Mouse (Mus musculus): Measurements from ENCODE around the gene Cers4. TPM values are rescaled to one million over a fixed set of nuclear protein-coding genes. Genes with fewer than 3 reads are reported as not detected.

The Cers4 gene
- polyA plus RNA-seq, 1 experiment from 2014 or later, result 0.17 TPM

DNA sequence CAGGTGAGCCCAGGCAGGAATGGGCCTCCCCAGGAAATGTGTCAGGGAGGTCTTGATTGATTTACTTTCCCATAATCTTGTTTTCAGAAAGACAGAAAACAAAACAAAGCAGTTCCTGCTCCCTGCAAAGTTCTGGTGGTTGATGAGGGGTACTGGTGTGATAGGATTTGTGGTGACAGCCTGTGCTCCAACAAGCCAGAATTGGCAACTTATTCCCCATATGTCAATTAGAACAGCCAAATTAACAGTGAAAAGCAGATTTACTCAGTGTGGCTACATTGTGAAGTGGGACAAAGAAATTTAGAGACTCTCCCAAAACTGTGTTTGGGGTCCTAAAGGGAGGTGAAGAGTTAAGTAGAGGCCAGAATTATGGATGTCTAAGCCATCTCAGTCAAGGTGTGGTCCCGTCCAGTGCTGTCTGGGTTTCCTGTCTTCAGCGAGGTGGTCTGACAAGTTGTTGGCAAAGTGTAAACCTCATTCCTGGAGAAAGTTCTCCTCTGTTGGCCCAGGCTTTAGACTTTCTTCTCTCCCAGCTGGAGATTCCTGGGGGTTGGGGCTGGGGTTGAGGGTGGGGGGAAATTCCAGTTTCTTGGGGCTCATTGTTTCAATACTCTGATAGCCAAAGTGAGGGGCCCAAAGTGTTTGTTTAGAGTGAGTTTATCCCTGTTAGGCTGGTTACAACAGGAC is 18.7 kb downstream of the Cers4 start:
- WGBS (ENCODE audit: missing documents), result 84% methylated on average over 2 of the region's 2 CpGs
- Histone ChIP-seq H3K4me3 (ENCODE audit: inconsistent target) (no peak overlapping the region), H3K79me2 (ENCODE audit: inconsistent target) (no peaks in the 10 kb centered on the region), H3K27ac (no peak overlapping the region), H3K36me3 (ENCODE audit: inconsistent target) (no peaks in the 10 kb centered on the region)

DNA sequence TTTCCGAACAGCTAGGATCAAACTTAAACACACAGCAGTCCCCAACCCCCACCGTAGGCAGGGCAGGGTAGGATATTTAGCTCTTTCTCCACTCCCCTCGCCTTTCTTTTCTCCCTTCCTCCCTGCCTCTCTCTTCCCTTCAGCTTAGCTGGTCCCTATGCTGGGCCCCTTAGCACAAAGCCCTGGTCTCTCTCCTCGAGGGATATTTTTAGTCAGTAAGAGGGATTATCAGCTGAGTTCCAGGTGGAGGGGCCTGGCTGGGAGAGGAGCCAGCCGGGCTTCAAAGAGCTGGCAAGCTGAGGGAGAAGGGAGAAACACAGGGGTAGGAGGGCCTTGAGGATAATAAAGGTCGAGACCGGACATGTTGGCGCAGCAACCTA is 19.3 kb downstream of the Cers4 start:
- Histone ChIP-seq H3K4me3 (ENCODE audit: inconsistent target) (no peak overlapping the region), H3K79me2 (ENCODE audit: inconsistent target) (no peaks in the 10 kb centered on the region), H3K36me3 (ENCODE audit: inconsistent target) (no peaks in the 10 kb centered on the region), H3K27ac (no peak overlapping the region)
- WGBS (ENCODE audit: missing documents), result 82% methylated on average over 8 of the region's 8 CpGs

DNA sequence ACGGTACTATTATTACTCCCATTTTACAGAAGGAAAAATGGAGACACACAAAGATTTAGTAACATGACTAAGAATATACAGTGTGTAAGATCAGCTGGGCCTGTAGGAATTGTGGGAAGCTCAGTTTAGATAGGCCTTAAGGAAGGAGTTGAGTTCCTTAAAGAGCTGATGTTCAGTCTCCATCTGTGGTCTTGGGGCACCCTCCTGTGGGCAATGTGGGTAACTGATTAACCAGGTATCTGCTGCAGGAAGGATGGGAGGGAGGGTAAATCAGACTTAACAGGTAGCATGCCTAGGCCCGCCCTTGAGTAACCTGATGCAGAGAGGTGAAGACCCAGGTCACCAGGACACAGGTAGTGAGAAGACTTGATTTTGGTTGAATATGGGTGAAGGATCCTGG is 23.3 kb downstream of the Cers4 start:
- no peak overlapping the region for H3K4me3 ChIP-seq (ENCODE audit: inconsistent target)
- H3K36me3 ChIP-seq (ENCODE audit: inconsistent target), result no peaks in the 10 kb centered on the region
- WGBS (ENCODE audit: missing documents), result 91% methylated on average over 2 of the region's 2 CpGs
- H3K79me2 ChIP-seq (ENCODE audit: inconsistent target), result no peaks in the 10 kb centered on the region
- no peak overlapping the region for H3K27ac ChIP-seq

DNA sequence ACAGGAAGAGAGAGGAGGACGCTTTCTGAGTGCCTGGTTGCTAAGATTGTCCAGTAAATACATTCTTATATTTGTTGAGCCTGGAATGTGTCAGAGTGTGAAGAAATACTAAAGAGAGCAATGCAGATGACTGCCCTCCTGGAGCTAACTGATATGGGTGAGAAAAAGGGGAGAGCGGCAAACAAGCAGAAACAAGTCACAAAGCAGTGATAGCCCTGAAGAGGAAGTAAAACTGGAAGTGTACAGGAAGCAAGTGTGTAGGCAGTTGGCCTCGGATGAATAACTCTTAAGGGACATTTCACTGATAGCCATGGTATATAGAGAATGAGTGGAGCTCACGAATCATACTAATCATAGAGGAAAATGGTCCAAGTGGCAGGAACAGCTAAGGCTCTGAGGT is 28.6 kb downstream of the Cers4 start:
- Histone ChIP-seq H3K4me3 (ENCODE audit: inconsistent target) (no peak overlapping the region), H3K36me3 (ENCODE audit: inconsistent target) (no peaks in the 10 kb centered on the region), H3K79me2 (ENCODE audit: inconsistent target) (no peaks in the 10 kb centered on the region), H3K27ac (no peak overlapping the region)
- WGBS (ENCODE audit: missing documents), result 35% methylated on average over 3 of the region's 4 CpGs

DNA sequence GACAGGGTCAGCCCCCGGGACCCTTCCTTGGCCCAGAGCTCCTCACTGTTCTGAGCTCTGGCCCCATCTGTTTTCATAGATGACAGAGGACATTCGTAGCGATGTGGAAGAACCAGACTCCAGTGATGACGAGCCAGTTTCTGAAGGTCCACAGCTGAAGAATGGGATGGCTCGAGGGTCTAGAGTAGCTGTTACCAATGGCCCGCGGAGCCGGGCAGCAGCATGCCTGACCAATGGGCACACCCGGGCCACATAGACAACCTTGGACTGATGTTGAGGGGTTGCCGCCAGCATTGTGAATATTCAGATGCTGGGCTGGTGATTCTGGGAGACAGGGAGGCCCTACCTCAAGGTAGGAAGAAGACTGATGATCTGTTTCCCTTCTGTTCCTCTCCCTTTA is 30.7 kb downstream of the Cers4 start:
- H3K27ac ChIP-seq, result no peak overlapping the region
- H3K4me3 ChIP-seq (ENCODE audit: inconsistent target), result no peak overlapping the region
- no peaks in the 10 kb centered on the region for H3K79me2 ChIP-seq (ENCODE audit: inconsistent target)
- 95% methylated on average over 10 of the region's 10 CpGs for WGBS (ENCODE audit: missing documents)
- no peaks in the 10 kb centered on the region for H3K36me3 ChIP-seq (ENCODE audit: inconsistent target)

Other genes starting within 250 kb of the Cers4 start
- gene Tgfbr3l, start 244.8 kb upstream of the Cers4 start, polyA plus RNA-seq (2018), result 0.36 to 1.4 TPM (median 0.42 TPM) in 3 replicates
- gene Snapc2, start 239.9 kb upstream of the Cers4 start, polyA plus RNA-seq (2018), result 8.9 to 16.2 TPM (median 13.4 TPM) in 3 replicates
- gene Ctxn1, start 233.8 kb upstream of the Cers4 start, polyA plus RNA-seq (2018), result not detected in 3 replicates
- gene Timm44, start 217.1 kb upstream of the Cers4 start, polyA plus RNA-seq (2018), result 41.5 to 47.7 TPM (median 45.0 TPM) in 3 replicates
- gene Ccl25, start 167.8 kb upstream of the Cers4 start, polyA plus RNA-seq (2018), result 7.1 to 8.6 TPM (median 7.9 TPM) in 3 replicates
- 38.9 to 70.8 TPM (median 49.9 TPM) in 3 replicates for gene Elavl1, start 167.6 kb upstream of the Cers4 start, polyA plus RNA-seq (2018)
- gene Zfp958, start 120.1 kb downstream of the Cers4 start, polyA plus RNA-seq (2018), result 8.4 to 17.2 TPM (median 10.6 TPM) in 3 replicates

Measured in macrophage (primary cell).